Mouse (Mus musculus): ENCODE results near the gene Armh2. TPM values are rescaled to one million over a fixed set of nuclear protein-coding genes. Genes with fewer than 3 reads are reported as not detected.

Gene Armh2
- polyA plus RNA-seq, 1 experiment from 2014 or later, result not detected

- DNase-seq (ENCODE audit: low spot score), result no peak
- WGBS, result 55% methylated on average over 11 of the region's 11 CpGs
- Histone ChIP-seq H3K4me1 (replicated peaks; ENCODE audit: control insufficient read depth, insufficient read depth, low read length) (no peaks in the 10 kb centered on the region), H3K27ac (ENCODE audit: low read depth, low read length) (no peak overlapping the region), H3K36me3 (ENCODE audit: control insufficient read depth, insufficient read depth, low read length) (no peaks in the 10 kb centered on the region), H3K9ac (ENCODE audit: low read depth, low read length) (no peak overlapping the region), H3K4me2 (no peak overlapping the region), H3K27me3 (replicated peaks; ENCODE audit: control insufficient read depth, insufficient read depth, low read length) (no peaks in the 10 kb centered on the region), H3K4me3 (ENCODE audit: low read depth, low read length) (no peak overlapping the region), H3K9me3 (ENCODE audit: control insufficient read depth, low read length) (no peaks in the 10 kb centered on the region)
- no peak for ATAC-seq (replicated peaks; ENCODE audit: low FRiP score)
Observed at GRCm38 (mm10) chr13:24786014-24786490, 45.0 kb downstream of the Armh2 start.

- no peaks in the 10 kb centered on the region for H3K36me3 ChIP-seq (ENCODE audit: control insufficient read depth, insufficient read depth, low read length)
- WGBS, result 82% methylated on average over 5 of the region's 5 CpGs
- H3K4me1 ChIP-seq (replicated peaks; ENCODE audit: control insufficient read depth, insufficient read depth, low read length), result no peaks in the 10 kb centered on the region
- H3K4me3 ChIP-seq (ENCODE audit: low read depth, low read length), result no peak overlapping the region
- H3K4me2 ChIP-seq, result no peak overlapping the region
- no peak overlapping the region for H3K27ac ChIP-seq (ENCODE audit: low read depth, low read length)
- H3K9ac ChIP-seq (ENCODE audit: low read depth, low read length), result no peak overlapping the region
- no peak for ATAC-seq (replicated peaks; ENCODE audit: low FRiP score)
- no peak for DNase-seq (ENCODE audit: low spot score)
- H3K27me3 ChIP-seq (replicated peaks; ENCODE audit: control insufficient read depth, insufficient read depth, low read length), result no peaks in the 10 kb centered on the region
- no peaks in the 10 kb centered on the region for H3K9me3 ChIP-seq (ENCODE audit: control insufficient read depth, low read length)
Observed at GRCm38 (mm10) chr13:24787477-24787876, 46.4 kb downstream of the Armh2 start.

GRCm38 (mm10) chr13:24791349-24791748 is 50.3 kb downstream of the Armh2 start:
- no peak overlapping the region for H3K27ac ChIP-seq (ENCODE audit: low read depth, low read length)
- ATAC-seq (replicated peaks; ENCODE audit: low FRiP score) (no peak), DNase-seq (ENCODE audit: low spot score) (no peak)
- no peak overlapping the region for H3K4me3 ChIP-seq (ENCODE audit: low read depth, low read length)
- H3K27me3 ChIP-seq (replicated peaks; ENCODE audit: control insufficient read depth, insufficient read depth, low read length), result no peaks in the 10 kb centered on the region
- no peaks in the 10 kb centered on the region for H3K36me3 ChIP-seq (ENCODE audit: control insufficient read depth, insufficient read depth, low read length)
- H3K9me3 ChIP-seq (ENCODE audit: control insufficient read depth, low read length), result no peaks in the 10 kb centered on the region
- H3K9ac ChIP-seq (ENCODE audit: low read depth, low read length), result no peak overlapping the region
- 41% methylated on average over 2 of the region's 2 CpGs for WGBS
- H3K4me1 ChIP-seq (replicated peaks; ENCODE audit: control insufficient read depth, insufficient read depth, low read length), result no peaks in the 10 kb centered on the region
- no peak overlapping the region for H3K4me2 ChIP-seq

- DNase-seq (ENCODE audit: low spot score) (no peak), ATAC-seq (replicated peaks; ENCODE audit: low FRiP score) (no peak)
- Histone ChIP-seq H3K27ac (ENCODE audit: low read depth, low read length) (0 out of 2 replicates have a peak overlapping the region, but pooled peaks have one; percentile 8), H3K27me3 (replicated peaks; ENCODE audit: control insufficient read depth, insufficient read depth, low read length) (no peaks in the 10 kb centered on the region), H3K36me3 (ENCODE audit: control insufficient read depth, insufficient read depth, low read length) (no peaks in the 10 kb centered on the region), H3K9ac (ENCODE audit: low read depth, low read length) (no peak overlapping the region), H3K4me1 (replicated peaks; ENCODE audit: control insufficient read depth, insufficient read depth, low read length) (no peaks in the 10 kb centered on the region), H3K4me2 (no peak overlapping the region), H3K4me3 (ENCODE audit: low read depth, low read length) (no peak overlapping the region), H3K9me3 (ENCODE audit: control insufficient read depth, low read length) (no peaks in the 10 kb centered on the region)
- WGBS, result 81% methylated on average over 9 of the region's 9 CpGs
Observed at GRCm38 (mm10) chr13:24792411-24793045, 51.5 kb downstream of the Armh2 start.

Other genes starting within 250 kb of the Armh2 start
- 9.4 and 11.4 TPM in 2 replicates for gene Ripor2, start 159.0 kb upstream of the Armh2 start, polyA plus RNA-seq (2014; fragmentation: Nextera tagmentation; extraction: Ambion mirVana)
- gene Gmnn, start 20.7 kb downstream of the Armh2 start, polyA plus RNA-seq (2014; fragmentation: Nextera tagmentation; extraction: Ambion mirVana), result 212 and 218 TPM in 2 replicates
- gene BC005537, start 60.4 kb downstream of the Armh2 start, polyA plus RNA-seq (2014; fragmentation: Nextera tagmentation; extraction: Ambion mirVana), result 18.3 and 18.8 TPM in 2 replicates
- gene Acot13, start 90.3 kb downstream of the Armh2 start, polyA plus RNA-seq (2014; fragmentation: Nextera tagmentation; extraction: Ambion mirVana), result 88.1 and 95.1 TPM in 2 replicates
- 55.4 and 59.6 TPM in 2 replicates for gene Tdp2, start 90.4 kb downstream of the Armh2 start, polyA plus RNA-seq (2014; fragmentation: Nextera tagmentation; extraction: Ambion mirVana)
- gene D130043K22Rik, start 103.9 kb downstream of the Armh2 start, polyA plus RNA-seq (2014; fragmentation: Nextera tagmentation; extraction: Ambion mirVana), result 0.40 TPM in 1 of 2 replicates, not detected in the other
- gene Aldh5a1, start 196.4 kb downstream of the Armh2 start, polyA plus RNA-seq (2014; fragmentation: Nextera tagmentation; extraction: Ambion mirVana), result 4.0 and 4.3 TPM in 2 replicates
- 0.48 and 0.61 TPM in 2 replicates for gene Gpld1, start 201.9 kb downstream of the Armh2 start, polyA plus RNA-seq (2014; fragmentation: Nextera tagmentation; extraction: Ambion mirVana)